Mouse (Mus musculus) v-Abl transformed pro-B cells (cell line): ENCODE results near the gene Chpf2.

Source experiments
- in situ Hi-C, 2 experiments: fragments of 400-800 bp; cut with MboI; formaldehyde crosslinking; loops; one replicate each; pipeline ENCODE4 v1.15.1; 2025; ENCODE audit not compliant: unreplicated experiment in 2 of 2

Gene Chpf2

DNA sequence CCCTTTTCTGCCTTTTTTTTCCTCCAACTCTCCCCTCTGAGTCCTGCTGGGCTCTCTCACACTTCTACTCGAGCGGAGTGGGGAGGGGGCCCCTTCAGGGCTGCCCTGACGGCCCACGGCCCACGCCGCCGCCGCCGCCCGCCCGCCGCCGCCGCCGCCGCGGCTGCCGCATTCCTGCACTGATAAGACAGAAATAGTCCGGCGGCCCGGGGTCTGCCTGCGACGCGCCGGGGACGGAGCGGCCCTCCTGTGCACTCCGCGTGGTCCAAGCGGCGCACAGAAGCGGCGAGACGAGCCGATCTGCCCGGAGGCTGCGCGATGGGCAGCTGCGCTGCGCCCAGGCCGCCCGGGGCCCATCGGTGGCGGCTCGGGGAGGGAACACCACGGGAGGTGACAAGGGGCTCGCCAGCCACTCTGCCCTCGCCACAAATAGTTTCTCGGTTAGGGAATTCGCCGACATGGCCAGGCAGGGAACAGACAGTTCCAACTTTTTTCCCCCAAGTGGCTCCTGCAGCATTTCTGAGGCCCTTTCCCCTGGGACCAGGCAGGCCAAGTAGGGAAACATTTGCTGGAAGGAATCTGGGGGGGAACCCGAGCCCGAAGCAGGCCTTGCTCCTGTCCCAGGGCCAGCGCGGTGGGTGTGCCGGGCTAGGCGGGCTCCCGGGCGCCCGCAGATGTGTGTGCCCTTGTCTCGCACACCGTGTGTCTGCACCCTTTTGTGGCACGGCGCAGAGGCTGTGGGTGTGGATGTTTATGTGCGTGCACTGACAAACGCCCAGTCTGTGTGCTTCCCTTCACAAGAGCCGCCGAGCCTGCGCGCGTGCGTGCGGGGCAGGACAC, 15.6 kb downstream of the Chpf2 start:
- in situ Hi-C loops = no loop called here

DNA sequence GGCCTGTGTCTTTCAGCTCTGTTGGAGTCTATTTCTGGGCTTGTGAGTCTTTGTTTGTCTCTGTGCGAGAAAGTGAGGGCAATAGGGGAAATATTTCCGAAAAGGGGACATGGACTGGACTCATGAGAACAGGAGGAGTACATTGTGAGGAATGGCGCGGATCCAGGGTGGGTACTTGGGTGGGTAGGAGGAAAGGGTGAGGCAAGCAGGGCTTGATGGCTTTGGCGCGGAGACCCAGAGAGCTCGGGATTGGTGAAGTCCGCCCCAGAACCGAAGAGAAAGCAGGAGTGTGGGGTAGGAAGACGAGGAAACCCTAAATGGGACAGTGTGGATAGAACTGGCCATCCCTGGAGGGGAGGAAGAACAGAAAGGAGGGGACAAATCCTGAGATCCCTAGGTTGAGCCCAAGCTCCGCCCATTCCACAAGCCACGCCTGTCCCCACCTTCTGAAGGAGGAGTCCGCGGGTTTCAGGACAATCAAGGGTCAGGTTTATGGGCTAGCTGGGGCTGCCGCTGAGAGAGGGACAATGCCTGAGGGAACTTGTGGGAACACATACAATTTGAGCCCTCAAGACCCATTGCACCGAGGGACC, 16.3 kb downstream of the Chpf2 start:
- in situ Hi-C loops = no loop called here

DNA sequence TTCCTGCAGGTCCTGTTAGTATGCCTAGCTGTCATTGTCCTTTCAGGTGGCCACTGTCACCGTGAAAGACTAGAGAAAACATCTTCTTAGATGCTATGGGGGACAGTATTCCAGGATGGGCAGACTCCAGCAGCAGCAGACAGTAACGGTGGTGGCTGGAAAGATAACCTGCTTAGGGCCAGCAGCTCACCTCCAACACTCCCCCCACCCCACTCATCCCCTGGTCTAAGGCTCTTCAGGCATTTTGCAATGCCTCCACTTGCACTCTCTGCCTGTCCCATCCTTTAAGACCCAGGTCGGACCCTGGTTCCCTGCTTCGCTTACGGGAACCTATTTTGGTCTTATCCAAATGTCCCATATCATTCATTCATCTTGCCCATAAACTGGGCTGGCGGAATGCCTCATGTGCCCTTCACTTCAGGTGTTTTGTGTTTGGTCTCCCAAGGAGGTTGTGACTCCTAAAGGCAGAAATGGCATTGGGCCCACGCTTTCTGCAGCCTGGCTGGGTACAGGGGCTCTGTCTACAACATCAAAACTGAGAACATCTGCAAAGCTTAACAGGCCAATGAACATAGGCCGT, 17.0 kb downstream of the Chpf2 start:
- in situ Hi-C loops = no loop called here

DNA sequence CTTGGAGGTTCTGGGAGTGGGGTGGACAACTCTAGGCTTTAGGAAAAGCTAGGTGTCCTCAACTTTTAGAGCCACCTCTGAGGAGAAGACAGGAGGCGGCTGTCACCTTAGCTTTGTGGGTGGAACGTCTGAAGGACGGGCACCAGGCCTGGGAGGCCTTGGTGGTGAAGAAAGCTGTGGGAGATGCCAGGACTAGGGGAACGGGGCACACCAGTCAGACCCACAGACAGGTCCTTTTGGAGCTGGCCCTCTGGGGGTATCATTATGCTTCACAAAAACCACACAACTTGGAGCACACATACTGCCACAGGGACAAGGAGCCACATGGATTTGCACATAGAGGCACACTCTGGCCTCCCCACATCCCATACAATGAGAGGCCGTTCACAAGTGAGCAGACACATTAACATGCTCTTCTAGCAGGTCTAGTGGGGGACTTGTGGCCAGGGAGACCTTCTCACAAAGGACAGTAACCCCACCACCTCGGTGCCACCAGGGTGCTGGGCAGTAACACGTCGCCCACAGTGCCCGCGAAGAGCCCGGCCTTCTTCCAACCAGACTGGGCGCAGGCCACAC, 17.6 kb downstream of the Chpf2 start:
- in situ Hi-C loops = no loop called here

DNA sequence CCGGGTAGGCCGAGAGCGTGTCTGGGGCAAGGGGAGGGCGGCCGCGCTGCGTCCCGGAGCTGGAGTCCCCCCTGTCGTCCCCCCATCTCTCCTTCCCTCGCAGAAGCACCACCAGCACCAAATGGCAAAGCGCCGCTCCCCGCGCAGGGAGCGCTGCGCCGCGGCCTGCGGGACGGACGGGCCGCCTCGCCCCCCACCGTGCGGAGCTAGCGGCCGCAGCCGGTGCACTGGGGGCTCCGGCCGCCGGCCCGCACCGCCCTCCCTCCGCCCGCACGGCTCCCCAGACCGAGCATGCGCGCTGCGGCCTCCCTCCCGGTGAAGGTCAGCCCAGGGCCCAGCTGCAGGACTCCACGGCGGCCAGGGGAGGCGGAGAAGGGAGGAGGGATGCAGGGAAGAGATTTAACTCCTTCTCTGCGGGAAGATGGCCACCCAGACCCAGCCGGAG, 18.1 kb downstream of the Chpf2 start:
- in situ Hi-C loops = no loop called here

DNA sequence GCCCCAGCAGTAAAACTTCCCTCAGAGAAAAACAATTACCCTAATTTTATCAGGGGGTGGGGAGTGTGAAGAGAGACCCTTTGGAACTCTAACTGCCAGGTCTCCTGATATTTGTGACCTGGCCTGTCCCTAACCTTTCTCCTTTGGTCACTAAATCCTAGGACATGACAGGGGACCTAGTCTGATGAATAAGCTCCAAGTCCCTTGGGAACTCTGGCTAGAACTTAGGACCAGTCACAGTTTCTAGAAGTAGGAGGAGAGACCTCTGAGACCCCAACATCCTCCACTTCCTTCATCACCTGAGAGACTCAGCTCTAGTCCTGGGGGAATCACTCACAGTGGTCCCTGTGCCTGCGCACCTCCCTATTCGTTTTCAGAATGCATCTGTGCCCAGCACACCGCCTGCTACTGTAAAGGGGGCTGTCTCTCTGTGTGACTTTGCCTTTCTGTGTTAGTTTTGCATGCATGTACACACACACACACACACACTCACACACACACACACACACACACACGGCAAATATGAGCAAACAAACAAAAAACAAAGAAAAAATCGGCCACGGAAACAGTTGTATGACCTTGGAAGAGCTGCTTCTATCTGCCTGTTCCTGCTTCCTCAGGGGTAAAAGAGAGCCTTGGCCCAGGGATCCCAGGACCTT, 18.9 kb downstream of the Chpf2 start:
- in situ Hi-C loops = no loop called here

DNA sequence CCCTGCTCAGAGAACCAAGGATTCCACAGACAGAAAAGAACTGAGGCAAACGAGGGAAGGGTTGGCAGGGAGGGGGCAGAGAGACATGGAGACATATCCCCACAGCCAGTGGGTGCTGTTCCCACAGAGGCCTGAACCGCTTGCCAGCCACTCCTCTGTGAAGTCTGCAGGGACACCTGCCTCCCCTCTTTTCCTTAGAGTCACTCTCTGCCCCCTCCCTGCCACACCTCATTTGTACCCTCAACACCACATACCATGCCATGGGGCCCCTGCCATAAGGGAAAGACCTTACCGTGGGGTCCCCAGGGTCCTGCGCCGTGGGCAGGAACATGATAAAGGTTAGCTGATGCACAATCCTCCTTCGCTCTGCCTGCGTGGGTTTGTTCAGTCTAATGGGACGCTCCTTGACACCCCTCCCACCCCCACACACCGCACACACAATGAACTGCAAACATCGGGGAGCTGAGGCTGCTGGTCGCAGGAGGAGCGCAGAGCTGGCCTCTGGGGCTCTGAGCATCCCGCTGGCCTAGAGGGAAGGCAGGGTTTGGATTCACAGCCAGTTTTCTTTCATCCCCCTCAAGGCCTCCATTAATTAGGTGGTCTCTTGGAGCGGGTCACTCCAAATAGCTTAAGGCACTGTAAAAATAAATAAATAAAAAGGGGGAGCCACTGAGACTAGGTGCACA, 19.6 kb downstream of the Chpf2 start:
- in situ Hi-C loops = no loop called here

DNA sequence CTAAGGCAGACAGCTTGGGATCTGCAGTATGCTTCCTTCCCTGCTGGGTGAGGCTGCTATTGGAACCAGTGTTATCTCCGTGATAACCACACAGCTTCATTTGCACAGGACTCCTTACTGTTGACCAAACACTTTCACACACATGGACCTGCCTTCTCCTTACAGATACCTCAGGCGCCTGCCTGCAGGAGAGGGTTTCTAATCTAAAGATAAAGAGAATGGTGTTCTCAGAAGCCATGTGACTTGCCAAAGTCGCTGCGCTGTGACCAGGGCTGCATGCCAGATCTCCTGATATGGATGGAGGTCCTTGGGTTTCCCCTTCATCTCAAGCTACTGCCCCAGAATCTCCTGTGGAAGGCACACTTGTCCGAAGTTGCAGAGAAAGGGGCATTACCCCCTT, 22.8 kb downstream of the Chpf2 start:
- in situ Hi-C loops = no loop called here

DNA sequence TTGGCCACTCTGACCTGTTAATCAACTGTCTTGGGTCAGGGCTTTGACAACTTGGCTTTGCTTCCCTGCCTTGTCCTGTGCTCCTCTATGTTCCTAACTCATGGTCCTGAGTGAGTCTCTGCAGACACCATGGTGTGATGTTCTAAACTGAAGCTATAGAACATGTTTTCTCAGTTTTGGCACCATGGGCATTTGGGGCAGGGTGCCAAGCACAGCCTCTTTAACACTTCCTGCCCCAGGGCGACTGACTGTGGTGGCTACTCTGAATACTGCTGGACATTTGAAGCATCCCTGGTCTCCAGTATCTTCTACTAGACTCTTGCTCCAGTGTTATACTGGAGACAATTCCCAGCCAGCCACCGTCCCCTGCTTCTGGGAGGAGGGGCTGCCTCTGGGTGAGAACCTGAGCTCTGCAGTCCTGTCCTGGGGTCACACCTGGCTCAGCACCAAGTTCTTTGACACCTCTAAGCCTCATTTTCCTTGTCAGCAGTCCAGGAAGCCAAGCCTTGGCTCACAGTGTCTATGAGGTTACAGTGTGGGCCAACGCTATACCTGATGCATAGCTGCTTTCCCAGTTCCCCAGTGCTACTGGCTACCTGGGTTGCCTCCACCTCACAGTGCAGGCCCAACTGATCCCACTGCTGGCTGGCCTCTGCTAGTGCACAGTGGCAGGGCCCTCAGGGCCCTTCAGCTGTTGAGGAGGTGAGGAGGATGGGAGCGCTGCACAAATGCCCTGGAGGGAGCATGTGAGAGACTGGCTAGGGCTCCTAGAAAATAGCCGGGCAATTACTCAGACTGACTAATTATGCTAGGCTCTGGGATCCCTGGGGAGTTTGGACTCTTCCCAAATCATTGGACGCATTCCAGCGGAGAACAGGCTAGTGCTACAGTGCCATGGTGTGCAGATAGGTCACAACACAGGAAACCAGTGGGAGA, 25.1 kb downstream of the Chpf2 start:
- in situ Hi-C loops = no loop called here

DNA sequence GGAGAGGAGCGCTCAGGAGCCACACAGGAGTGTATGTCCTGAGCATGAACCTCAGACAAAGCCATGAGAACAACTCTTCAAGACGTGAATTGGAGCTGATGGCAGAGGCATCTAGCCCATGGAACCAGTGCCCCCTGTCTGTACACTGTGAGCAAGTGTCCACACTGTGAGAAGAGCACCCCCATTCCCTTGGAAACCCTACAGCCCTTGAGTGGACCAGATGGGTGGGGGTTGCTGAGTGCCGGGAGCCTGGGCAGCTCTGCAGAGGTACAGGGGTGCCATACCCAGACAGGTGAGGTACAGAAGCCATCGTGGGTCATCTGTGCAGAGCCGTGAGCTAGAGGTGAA, 25.7 kb downstream of the Chpf2 start:
- in situ Hi-C loops = no loop called here

DNA sequence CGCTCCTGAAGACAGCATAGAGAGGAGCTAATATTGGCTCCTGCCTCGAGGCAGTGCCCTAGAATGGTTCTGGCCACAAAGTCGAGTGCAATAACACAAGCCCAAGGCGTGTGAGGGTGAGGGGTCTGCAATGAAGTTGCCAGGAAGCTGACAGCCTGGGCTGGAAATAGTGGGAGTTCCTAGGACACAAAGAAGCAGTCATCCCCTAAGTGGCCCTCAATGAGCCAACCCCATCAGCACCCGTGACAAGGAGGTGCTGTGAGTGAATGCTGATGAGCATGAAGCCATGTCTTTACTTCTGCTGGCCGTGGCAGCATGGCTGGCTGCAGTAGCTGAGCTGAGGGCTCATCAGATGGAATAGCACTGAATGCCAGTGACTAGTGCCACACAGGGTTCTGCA, 28.6 kb downstream of the Chpf2 start:
- in situ Hi-C loops = no loop called here

DNA sequence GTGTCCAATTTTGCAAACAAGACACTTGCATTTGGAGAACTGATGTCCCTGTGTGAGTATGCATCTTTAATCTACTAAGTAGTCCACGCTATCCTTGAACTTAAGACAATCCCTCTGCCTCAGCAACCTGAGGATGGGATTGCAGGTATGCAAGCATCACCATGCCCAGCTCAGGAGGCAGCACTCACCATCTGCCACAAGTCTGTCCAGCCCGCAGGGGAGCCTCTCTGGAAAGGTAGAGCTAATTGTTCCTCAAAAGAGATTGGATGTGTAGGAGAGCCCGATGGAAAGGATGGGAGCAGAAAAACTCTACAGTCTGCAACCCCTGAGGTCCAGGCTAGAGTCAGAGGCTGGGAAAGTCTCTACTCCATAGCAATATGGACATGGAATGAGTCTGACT, 32.4 kb downstream of the Chpf2 start:
- in situ Hi-C loops = no loop called here

DNA sequence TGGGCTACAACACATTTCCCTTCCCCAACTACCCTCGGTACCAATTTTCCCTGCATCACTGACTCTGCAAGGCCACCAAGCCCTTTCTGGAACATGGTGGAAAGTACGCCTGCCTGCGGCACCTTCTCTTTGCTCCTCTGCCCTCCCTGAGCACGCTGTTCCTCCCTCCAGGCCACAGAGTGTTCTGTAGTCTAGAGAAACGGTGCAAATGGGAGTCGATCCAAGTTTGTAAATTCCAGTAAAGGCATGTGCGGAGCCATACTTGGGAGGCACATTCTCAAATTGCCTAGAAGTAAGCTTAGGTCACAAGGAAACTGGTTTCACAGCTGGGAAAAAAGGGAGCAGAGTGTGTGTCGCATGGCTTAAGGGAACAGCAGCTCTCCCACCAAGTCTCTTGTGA, 33.6 kb downstream of the Chpf2 start:
- in situ Hi-C loops = no loop called here

DNA sequence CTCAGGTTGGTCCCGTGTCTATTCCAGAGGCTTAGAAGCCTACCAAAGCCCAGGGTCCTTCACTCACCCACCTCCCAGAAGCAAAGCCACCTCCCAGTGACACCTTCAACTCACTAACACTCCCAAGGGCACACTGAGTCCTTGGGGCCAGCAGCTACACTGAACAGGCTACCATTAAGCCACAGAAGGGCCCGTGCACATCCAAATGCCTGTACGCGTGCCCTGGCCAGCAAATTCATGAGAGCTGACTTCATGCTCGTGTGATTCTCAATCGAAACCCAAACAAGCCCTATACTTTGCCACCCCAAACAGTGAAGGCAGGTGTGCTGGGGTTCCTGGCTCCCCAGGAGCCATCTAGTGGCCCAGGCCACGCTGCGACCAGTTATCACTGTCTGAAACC, 34.1 kb downstream of the Chpf2 start:
- in situ Hi-C loops = no loop called here

DNA sequence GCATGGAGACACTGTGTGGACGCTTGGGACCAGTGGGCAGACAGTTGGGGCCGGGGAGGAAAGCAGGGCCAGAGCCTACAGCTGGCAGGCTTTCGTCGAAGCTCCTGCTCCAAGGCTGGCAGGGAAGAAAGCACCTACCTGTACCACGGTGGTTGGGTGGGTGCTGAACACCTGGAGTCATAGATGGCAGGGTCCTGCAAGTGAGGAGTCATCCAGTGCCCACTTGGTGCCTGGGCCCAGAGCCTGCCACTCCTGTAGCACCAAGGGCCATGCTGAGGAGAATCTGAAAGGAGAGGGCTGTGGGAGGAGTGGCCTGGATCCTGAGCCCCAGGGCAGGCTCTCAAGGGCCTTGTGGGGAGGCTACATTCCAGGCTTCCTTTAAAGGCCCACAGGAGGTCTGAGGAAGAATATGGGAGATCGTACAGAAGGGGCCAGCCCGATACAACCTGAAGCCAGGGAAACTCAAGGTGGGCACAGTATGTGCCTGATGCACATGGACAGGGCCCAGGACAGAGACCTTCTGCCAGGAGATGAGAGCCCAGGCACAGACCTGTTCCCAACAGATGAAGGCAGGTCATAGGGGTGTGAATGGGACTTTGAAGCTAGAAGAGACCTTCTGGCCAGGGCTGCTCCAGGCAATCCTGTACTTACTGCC, 36.0 kb downstream of the Chpf2 start:
- in situ Hi-C loops = no loop called here

DNA sequence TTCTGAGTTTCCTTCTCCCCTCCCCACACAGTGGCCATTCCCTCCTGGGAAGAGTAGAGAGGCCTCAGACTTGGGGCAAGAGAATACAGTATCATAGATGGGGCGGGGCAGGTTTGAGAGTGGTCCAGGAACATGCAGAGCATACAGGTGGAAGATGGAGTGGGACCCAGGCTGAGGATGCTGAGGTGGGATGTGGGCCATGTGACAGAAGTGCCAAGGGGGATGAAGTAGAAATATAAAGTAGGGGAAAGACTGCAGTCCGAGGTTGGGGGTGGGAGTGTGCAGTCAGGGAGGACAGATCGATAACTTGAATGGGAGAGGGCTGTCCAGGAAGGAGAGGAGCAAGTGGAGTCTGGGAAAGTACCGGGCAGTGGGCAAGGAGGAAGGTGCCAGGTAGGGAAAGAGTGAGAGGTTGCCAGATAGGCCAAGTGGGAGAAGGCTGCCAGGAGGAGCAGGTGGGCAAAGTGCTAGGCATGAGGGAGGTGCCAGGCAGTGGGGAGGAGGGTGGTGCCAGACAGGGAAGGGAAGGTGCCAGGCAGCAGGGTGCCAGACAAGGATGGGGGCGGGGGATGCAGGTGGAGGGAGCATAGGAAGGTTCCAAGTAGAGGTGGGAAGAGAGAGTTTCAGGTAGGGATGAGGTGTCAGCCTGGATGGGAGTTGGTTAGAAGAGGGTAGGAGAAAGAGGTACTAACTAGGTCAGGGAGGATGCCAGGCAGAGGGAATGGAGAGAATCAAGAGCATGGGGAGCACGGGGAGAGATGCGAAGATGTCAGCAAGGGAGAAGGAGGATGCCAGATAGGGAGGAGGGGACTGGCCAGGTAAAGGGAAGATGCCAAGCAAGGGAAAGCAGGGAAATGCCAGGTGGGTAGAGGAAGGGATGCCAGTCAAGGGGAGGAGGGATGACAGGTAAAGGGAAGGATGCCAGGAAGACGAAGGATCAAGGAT, 36.8 kb downstream of the Chpf2 start:
- in situ Hi-C loops = no loop called here

DNA sequence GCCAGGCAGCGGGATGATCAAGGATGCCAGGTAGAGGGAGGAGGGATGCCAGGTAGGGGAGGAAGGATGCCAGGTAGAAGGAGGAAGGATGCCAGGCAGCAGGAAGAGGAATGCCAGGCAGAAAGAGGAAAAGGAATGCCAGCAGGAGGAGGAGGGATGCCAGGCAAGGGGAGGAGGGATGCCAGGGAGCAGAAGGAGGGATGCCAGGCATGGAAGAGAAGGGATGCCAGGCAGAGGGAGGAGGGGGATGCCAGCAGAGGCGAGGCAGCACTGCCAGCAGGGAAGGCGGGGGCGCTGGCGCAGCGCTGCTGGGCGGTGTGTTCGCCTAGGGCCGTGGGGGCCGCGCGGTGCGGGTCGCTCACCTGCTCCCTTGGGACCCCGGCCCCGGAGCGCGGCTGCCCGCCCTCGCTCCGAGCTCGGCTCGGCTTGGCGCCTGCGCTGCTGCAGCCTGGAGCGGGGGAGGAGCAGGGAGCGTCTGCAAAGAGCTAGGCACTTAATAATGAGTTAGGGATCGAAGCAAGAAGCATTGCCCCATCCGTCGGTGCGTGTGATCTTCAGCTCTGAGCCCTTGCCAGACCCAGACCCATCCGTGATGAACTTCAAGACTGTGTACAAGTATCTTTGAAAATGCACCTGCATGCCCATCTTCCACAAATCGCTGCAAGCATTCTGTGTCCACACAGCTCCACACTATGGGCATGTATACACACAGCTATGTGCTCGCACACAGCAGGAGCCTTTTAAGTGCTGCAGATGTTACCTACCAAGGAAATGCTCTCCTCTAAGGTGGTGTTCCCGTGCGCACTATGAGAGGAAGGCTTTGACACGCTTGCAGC, 37.7 kb downstream of the Chpf2 start, which contains the start of gene Smarcd3:
Smarcd3 (minus strand) TSS at position 426 of the 836 bp plus-strand sequence.
- in situ Hi-C loops = no loop called here
